Mouse (Mus musculus) layer of hippocampus, postnatal 25 days (tissue): ENCODE data around the gene Mmp25. TPM values are rescaled to one million over a fixed set of nuclear protein-coding genes. Genes with fewer than 3 reads are reported as not detected.
A peak's percentile ranks its signal among the peaks of the same experiment; 100 is the strongest.

Experiments used
- DNase-seq, 2 experiments: peaks; one replicate each; pipeline ENCODE4 v3.0.0; 2022; ENCODE audit warnings: mixed read lengths in 2 of 2, low spot score in 1 of 2; ENCODE audit errors: extremely low spot score in 1 of 2
- total RNA-seq, 2 experiments: library from RNA; stranded (reverse); gene quantifications; 2 replicates each; pipeline ENCODE4 v1.2.3; 2021

Gene Mmp25
- total RNA-seq: under 1 TPM; 0.19 to 0.22 TPM

GRCm38 (mm10) chr17:23644613-23645495 lies at the start of gene Mmp25:
Mmp25 (minus strand) TSS chr17:23645277.
- DNase-seq: no peak

- DNase-seq: no peak
These were observed 49.4 kb upstream of the Mmp25 start for GRCm38 (mm10) chr17:23694491-23694890.

GRCm38 (mm10) chr17:23683856-23684672 lies 39.0 kb upstream of the Mmp25 start, which contains the start of gene Cldn9:
Cldn9 (minus strand) TSS chr17:23684026.
- DNase-seq: no peak

- DNase-seq: no peak
These were observed 38.1 kb upstream of the Mmp25 start for GRCm38 (mm10) chr17:23683226-23683625.

GRCm38 (mm10) chr17:23682530-23682929 lies 37.5 kb upstream of the Mmp25 start:
- no peak for DNase-seq

- DNase-seq: no peak
These were observed 37.0 kb upstream of the Mmp25 start for GRCm38 (mm10) chr17:23682092-23682491.

- DNase-seq: no peak
These were observed 36.0 kb upstream of the Mmp25 start for GRCm38 (mm10) chr17:23681086-23681485.

- no peak for DNase-seq
These were observed 35.3 kb upstream of the Mmp25 start for GRCm38 (mm10) chr17:23680336-23680735.

- no peak for DNase-seq
These were observed 34.2 kb upstream of the Mmp25 start, which contains the start of gene Cldn6 for GRCm38 (mm10) chr17:23679127-23679835. Cldn6 (plus strand) TSS chr17:23679249.

GRCm38 (mm10) chr17:23677236-23677679 lies 32.2 kb upstream of the Mmp25 start, which contains the start of gene Tnfrsf12a:
Tnfrsf12a (minus strand) TSS chr17:23677468.
- peak; percentile 65 for DNase-seq

- no peak for DNase-seq
These were observed 31.5 kb upstream of the Mmp25 start for GRCm38 (mm10) chr17:23676473-23677031.

- no peak for DNase-seq
These were observed 30.6 kb upstream of the Mmp25 start for GRCm38 (mm10) chr17:23675564-23676281.

GRCm38 (mm10) chr17:23675127-23675526 lies 30.1 kb upstream of the Mmp25 start:
- no peak for DNase-seq

GRCm38 (mm10) chr17:23674271-23674952 lies 29.3 kb upstream of the Mmp25 start:
- no peak for DNase-seq

GRCm38 (mm10) chr17:23673424-23674073 lies 28.5 kb upstream of the Mmp25 start, which contains the start of the genes Hcfc1r1 and Thoc6:
Hcfc1r1 (plus strand) TSS chr17:23673596.
Thoc6 (minus strand) TSS chr17:23673882.
- DNase-seq: peak; percentile 85 to 96

- DNase-seq: no peak
These were observed 27.7 kb upstream of the Mmp25 start for GRCm38 (mm10) chr17:23672761-23673160.

- DNase-seq: no peak
These were observed 26.4 kb upstream of the Mmp25 start for GRCm38 (mm10) chr17:23671519-23671918.

GRCm38 (mm10) chr17:23670516-23671074 lies 25.5 kb upstream of the Mmp25 start:
- DNase-seq: no peak
